Mouse (Mus musculus) myocyte (in vitro differentiated cells): ENCODE data around the gene Arf6. TPM values are rescaled to one million over a fixed set of nuclear protein-coding genes. Genes with fewer than 3 reads are reported as not detected.
A peak's percentile ranks its signal among the peaks of the same experiment; 100 is the strongest.

Experiments used
- H3K27me3 ChIP-seq: one replicate; pipeline ENCODE4 v1.6.1; 2011; ENCODE audit not compliant: control insufficient read depth, insufficient read depth, insufficient read length
- H3K36me3 ChIP-seq: one replicate; pipeline ENCODE4 v1.6.1; 2011; ENCODE audit not compliant: control insufficient read depth, insufficient read depth
- H3K4me2 ChIP-seq: one replicate; pipeline ENCODE4 v1.6.1; 2011; ENCODE audit warnings: low read depth, control low read depth
- H3K4me3 ChIP-seq: one replicate; pipeline ENCODE4 v1.5.1; 2011; ENCODE audit warnings: mild to moderate bottlenecking, control low read depth, moderate library complexity
- H3K79me2 ChIP-seq: one replicate; pipeline ENCODE4 v1.6.1; 2011; ENCODE audit not compliant: control insufficient read depth, insufficient read depth
- H3ac ChIP-seq: one replicate; pipeline ENCODE4 v1.6.1; 2011; ENCODE audit not compliant: control insufficient read depth, insufficient read length
- CEBPB ChIP-seq: IDR thresholded peaks from 2 replicates; pipeline ENCODE4 v1.6.1; 2011; ENCODE audit warnings: mild to moderate bottlenecking, moderate library complexity; ENCODE audit not compliant: poor library complexity, insufficient read depth, severe bottlenecking
- E2F4 ChIP-seq: IDR thresholded peaks from one replicate; pipeline ENCODE4 v1.6.1; 2011; ENCODE audit warnings: mild to moderate bottlenecking, control low read depth, moderate library complexity; ENCODE audit not compliant: insufficient read depth
- MAX ChIP-seq: IDR thresholded peaks from one replicate; pipeline ENCODE4 v1.6.1; 2011; ENCODE audit warnings: low read depth, mild to moderate bottlenecking, control low read depth
- MYOD1 ChIP-seq, 3 experiments: IDR thresholded peaks; one replicate each; pipeline ENCODE4 v1.6.1; 2011; ENCODE audit warnings: control low read depth in 2 of 3, low read depth in 2 of 3, mild to moderate bottlenecking in 2 of 3, moderate library complexity in 1 of 3; ENCODE audit not compliant: insufficient read length in 2 of 3, control insufficient read depth in 1 of 3
- MYOG ChIP-seq, 3 experiments: IDR thresholded peaks; one replicate each; pipeline ENCODE4 v1.6.1; 2011; ENCODE audit warnings: control low read depth in 2 of 3, low read depth in 2 of 3, mild to moderate bottlenecking in 2 of 3; ENCODE audit not compliant: insufficient read length in 2 of 3, control insufficient read depth in 1 of 3, insufficient read depth in 1 of 3
- POLR2A ChIP-seq: IDR thresholded peaks from one replicate; pipeline ENCODE4 v1.6.1; 2011; ENCODE audit warnings: low read depth, mild to moderate bottlenecking, control low read depth, moderate library complexity; ENCODE audit not compliant: insufficient read length
- POLR2AphosphoS2 ChIP-seq: IDR thresholded peaks from one replicate; pipeline ENCODE4 v1.6.1; 2011; ENCODE audit warnings: low read depth, control low read depth; ENCODE audit not compliant: insufficient read length
- REST ChIP-seq: IDR thresholded peaks from one replicate; pipeline ENCODE4 v1.6.1; 2011; ENCODE audit warnings: mild to moderate bottlenecking, control low read depth, moderate library complexity; ENCODE audit not compliant: insufficient read depth, insufficient read length
- SRF ChIP-seq: IDR thresholded peaks from one replicate; pipeline ENCODE4 v1.6.1; 2011; ENCODE audit warnings: low read depth; ENCODE audit not compliant: control insufficient read depth, insufficient read length
- TCF12 ChIP-seq: IDR thresholded peaks from one replicate; pipeline ENCODE4 v1.6.1; 2011; ENCODE audit warnings: mild to moderate bottlenecking, control low read depth; ENCODE audit not compliant: poor library complexity, insufficient read depth, severe bottlenecking
- TCF3 ChIP-seq: IDR thresholded peaks from one replicate; pipeline ENCODE4 v1.6.1; 2011; ENCODE audit warnings: low read depth, control low read depth; ENCODE audit not compliant: insufficient read length
- USF1 ChIP-seq: IDR thresholded peaks from one replicate; pipeline ENCODE4 v1.6.1; 2011; ENCODE audit warnings: low read depth, mild to moderate bottlenecking, control low read depth, moderate library complexity
- polyA plus RNA-seq: library from polyadenylated mRNA; unstranded; fragments of >200 nt; fragmentation: generic; extraction: Trizol; gene quantifications from one replicate; pipeline ENCODE4 v1.2.1, GENCODE M21; 2012; ENCODE audit warnings: missing spikeins

The Arf6 gene
- polyA plus RNA-seq, 1 experiment: 71.4 TPM

DNA sequence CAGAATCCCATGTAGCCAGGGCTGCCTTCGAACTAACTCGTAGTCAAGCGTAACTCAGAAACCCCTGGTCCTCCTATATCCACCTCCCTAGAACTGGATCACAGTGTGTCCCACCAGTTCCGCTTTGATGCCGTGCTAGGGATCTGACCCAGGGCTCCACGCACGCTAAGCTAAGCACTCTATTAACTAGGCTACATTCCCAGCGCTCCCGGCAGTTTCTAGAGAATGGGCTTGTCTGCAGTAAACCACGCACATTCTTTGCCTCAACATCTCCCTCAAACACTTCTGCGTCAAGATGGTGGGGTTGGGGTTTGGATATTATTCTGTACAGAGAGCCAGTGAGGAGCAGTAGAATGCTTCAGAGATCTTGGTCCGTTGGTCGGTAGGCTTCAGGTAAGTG, 46.7 kb downstream of the Arf6 start:
- Histone ChIP-seq H3K4me3 (no peak overlapping the region), H3K4me2 (peak overlapping the region; percentile 61), H3ac (no peak overlapping the region), H3K27me3 (no peaks in the 10 kb centered on the region), H3K36me3 (no peaks in the 10 kb centered on the region), H3K79me2 (no peaks in the 10 kb centered on the region)
- no peak for TF ChIP-seq MYOD1 (IDR thresholded peaks at IDR 0.05; ENCODE audit: control insufficient read depth in 1 of 3, insufficient read length in 2 of 3, low read depth in 2 of 3)

- no peak for TF ChIP-seq TCF12
- 0 out of 2 replicates have a peak, but pooled peaks have one; percentile 32 for TF ChIP-seq CEBPB
- no peaks in the 10 kb centered on the region for H3K79me2 ChIP-seq
- H3K4me3 ChIP-seq: no peak overlapping the region
- H3K27me3 ChIP-seq: no peaks in the 10 kb centered on the region
- H3ac ChIP-seq: no peak overlapping the region
- no peaks in the 10 kb centered on the region for H3K36me3 ChIP-seq
- peak overlapping the region; percentile 61 for H3K4me2 ChIP-seq
These were observed 47.2 kb downstream of the Arf6 start for GRCm38 (mm10) chr12:69419017-69419605.

DNA sequence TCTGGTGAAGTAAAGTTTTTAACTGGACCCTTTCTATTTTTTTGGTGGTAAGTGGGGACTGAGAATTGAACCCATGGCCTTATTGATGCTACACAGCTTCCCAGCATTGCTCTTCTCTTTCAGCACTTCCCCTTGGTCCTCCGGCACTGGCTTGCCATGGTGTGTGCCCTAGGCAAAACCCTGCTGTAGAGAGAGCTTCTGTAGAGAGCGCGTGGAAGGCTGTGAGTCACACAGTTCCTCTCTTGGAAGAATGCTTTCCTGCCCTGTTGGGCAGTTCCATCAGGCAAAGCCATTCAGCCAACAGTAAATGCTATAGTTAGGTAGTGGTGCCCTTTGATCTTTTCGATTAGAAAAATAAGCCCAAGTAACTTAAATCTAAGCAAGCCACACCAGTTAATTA, 47.7 kb downstream of the Arf6 start:
- H3K4me3 ChIP-seq: no peak overlapping the region
- H3K27me3 ChIP-seq: no peaks in the 10 kb centered on the region
- H3K79me2 ChIP-seq: no peaks in the 10 kb centered on the region
- H3K36me3 ChIP-seq: no peaks in the 10 kb centered on the region
- H3K4me2 ChIP-seq: peak overlapping the region; percentile 61
- H3ac ChIP-seq: no peak overlapping the region
- no peak for TF ChIP-seq REST
- TF ChIP-seq POLR2A: no peak
- TF ChIP-seq TCF3: no peak
- no peak for TF ChIP-seq E2F4
- no peak for TF ChIP-seq MYOD1 (IDR thresholded peaks at IDR 0.05; ENCODE audit: control insufficient read depth in 1 of 3, insufficient read length in 2 of 3, low read depth in 2 of 3)
- no peak for TF ChIP-seq USF1
- TF ChIP-seq MAX: no peak
- TF ChIP-seq SRF: no peak
- TF ChIP-seq CEBPB: no peak

DNA sequence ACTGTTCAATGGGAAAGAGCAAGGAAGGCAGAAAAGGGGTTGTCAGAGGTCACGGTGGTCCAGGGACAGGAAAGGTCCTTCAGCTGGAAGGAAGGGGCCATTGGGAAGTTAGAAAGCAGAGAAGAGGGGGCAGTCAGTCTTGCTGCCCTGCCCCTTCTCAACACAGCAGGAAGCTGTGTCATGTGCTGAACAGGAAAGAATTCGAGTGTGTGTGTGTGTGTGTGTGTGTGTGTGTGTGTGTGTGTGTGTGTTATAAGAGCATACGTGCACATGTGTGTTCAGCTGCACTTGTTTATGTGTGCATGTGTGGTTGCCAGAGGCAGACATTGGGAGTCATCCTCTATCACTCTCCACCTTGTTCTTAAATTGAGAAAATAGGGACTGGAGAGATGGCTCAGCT, 48.8 kb downstream of the Arf6 start:
- Histone ChIP-seq H3K36me3 (no peaks in the 10 kb centered on the region), H3K4me2 (no peak overlapping the region), H3K27me3 (no peaks in the 10 kb centered on the region), H3K4me3 (no peak overlapping the region), H3K79me2 (no peaks in the 10 kb centered on the region), H3ac (no peak overlapping the region)
- TF ChIP-seq MAX (no peak), MYOG (IDR thresholded peaks at IDR 0.05; ENCODE audit: control insufficient read depth in 1 of 3, insufficient read depth in 1 of 3, insufficient read length in 2 of 3, low read depth in 2 of 3) (no peak), REST (no peak), MYOD1 (IDR thresholded peaks at IDR 0.05; ENCODE audit: control insufficient read depth in 1 of 3, insufficient read length in 2 of 3, low read depth in 2 of 3) (no peak), SRF (no peak), TCF12 (no peak), POLR2A (no peak), CEBPB (no peak), USF1 (no peak), TCF3 (no peak), POLR2AphosphoS2 (no peak), E2F4 (no peak)

- no peaks in the 10 kb centered on the region for H3K36me3 ChIP-seq
- TF ChIP-seq POLR2A (no peak), E2F4 (no peak), USF1 (no peak), MYOD1 (IDR thresholded peaks at IDR 0.05; ENCODE audit: control insufficient read depth in 1 of 3, insufficient read length in 2 of 3, low read depth in 2 of 3) (no peak), POLR2AphosphoS2 (no peak), REST (no peak), TCF12 (no peak), MAX (no peak), TCF3 (no peak), SRF (no peak), CEBPB (no peak), MYOG (IDR thresholded peaks at IDR 0.05; ENCODE audit: control insufficient read depth in 1 of 3, insufficient read depth in 1 of 3, insufficient read length in 2 of 3, low read depth in 2 of 3) (no peak)
- no peak overlapping the region for H3K4me2 ChIP-seq
- no peaks in the 10 kb centered on the region for H3K27me3 ChIP-seq
- H3K79me2 ChIP-seq: no peaks in the 10 kb centered on the region
- H3ac ChIP-seq: no peak overlapping the region
- no peak overlapping the region for H3K4me3 ChIP-seq
These were observed 51.0 kb downstream of the Arf6 start for GRCm38 (mm10) chr12:69422827-69423537.

Other genes starting within 250 kb of the Arf6 start
- gene Rps29, start 213.0 kb upstream of the Arf6 start, polyA plus RNA-seq: 6,498 TPM
- gene Lrr1, start 203.3 kb upstream of the Arf6 start, polyA plus RNA-seq: 5.1 TPM
- 880 TPM for gene Rpl36al, start 188.1 kb upstream of the Arf6 start, polyA plus RNA-seq
- 20.7 TPM for gene Mgat2, start 188.0 kb upstream of the Arf6 start, polyA plus RNA-seq
- gene Gm49383, start 175.0 kb upstream of the Arf6 start, polyA plus RNA-seq: 2.6 TPM
- gene Dnaaf2, start 173.7 kb upstream of the Arf6 start, polyA plus RNA-seq: 2.6 TPM
- 2.6 TPM for gene Gm49384, start 167.9 kb upstream of the Arf6 start, polyA plus RNA-seq
- 4.2 TPM for gene Pole2, start 144.0 kb upstream of the Arf6 start, polyA plus RNA-seq
- 8.1 TPM for gene Klhdc1, start 131.0 kb upstream of the Arf6 start, polyA plus RNA-seq
- gene Klhdc2, start 75.5 kb upstream of the Arf6 start, polyA plus RNA-seq: 59.9 TPM
- 6.8 TPM for gene Nemf, start 15.0 kb upstream of the Arf6 start, polyA plus RNA-seq
- 2.4 TPM for gene Gm9887, start 308 bp downstream of the Arf6 start, polyA plus RNA-seq
- 14.6 TPM for gene Vcpkmt, start 210.9 kb downstream of the Arf6 start, polyA plus RNA-seq